Mouse (Mus musculus): ENCODE measurements around the gene Perp. TPM values are rescaled to one million over a fixed set of nuclear protein-coding genes. Genes with fewer than 3 reads are reported as not detected.

Gene Perp
- total RNA-seq, 2 experiments from 2014 or later, result 2.9 to 3.7 TPM

- no peak for DNase-seq (ENCODE audit: extremely low spot score in 1 of 2, low spot score in 1 of 2)
These were observed 16.0 kb downstream of the Perp start for GRCm38 (mm10) chr10:18860831-18861230.

DNA sequence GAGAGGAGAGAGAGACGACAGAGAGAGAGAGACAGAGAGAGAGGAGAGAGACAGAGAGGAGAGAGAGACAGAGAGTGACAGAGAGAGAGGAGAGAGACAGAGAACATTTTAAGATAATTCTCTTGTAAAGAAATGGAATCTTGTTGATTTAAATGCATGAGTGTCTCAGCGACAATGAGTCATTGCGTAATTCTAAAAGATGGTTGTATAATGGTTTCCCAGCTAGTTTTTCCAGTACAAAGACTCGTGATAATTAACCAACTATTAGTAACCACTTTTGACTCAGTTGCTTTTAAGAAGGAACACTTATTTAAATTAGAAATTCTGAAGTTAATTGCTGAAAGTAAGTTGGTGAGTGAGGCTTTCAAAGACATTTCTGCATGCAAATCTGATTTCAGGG, 16.6 kb downstream of the Perp start:
- DNase-seq (ENCODE audit: extremely low spot score in 1 of 2, low spot score in 1 of 2), result no peak

DNA sequence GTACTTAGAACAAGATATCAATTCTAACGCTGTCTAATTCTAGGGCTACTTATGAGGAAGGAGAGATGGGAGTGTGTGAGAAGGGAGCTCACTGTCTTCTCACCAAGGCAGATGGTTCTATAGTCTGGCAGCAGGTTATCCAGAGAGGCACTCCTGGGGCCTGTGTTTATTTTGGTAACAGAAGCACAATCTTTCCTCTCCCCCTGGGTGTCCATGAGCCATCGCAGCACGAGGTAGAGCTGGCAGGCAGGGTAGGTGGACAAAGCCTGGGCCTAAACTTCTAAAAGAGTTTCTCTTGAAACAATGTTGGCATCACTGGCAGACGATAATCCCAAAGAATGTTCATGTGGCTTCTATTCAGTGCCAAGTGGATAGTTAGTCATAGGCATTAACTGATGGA, 18.5 kb downstream of the Perp start:
- DNase-seq (ENCODE audit: extremely low spot score in 1 of 2, low spot score in 1 of 2), result no peak

GRCm38 (mm10) chr10:18864753-18865152, 19.9 kb downstream of the Perp start:
- DNase-seq (ENCODE audit: extremely low spot score in 1 of 2, low spot score in 1 of 2), result no peak

DNA sequence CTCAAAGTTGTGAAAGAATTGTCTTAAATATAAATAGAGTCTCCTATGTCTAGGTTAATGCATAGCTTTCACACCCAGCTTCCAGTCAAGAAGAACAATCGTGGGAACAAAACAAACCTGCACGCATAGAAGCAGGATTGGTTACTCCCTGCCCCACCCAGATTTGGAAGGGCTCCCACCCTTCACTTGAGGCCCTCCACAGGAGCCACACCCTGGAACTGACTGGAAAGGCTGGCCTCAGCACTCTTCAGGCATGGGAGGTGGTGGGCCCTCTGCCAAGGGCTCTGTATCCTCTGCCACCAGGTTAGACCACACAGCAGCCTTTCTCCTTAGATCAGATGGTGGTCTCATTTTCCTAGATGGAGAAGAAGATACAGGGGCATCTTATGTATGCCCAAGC, 26.2 kb downstream of the Perp start:
- no peak for DNase-seq (ENCODE audit: extremely low spot score in 1 of 2, low spot score in 1 of 2)

- no peak for DNase-seq (ENCODE audit: extremely low spot score in 1 of 2, low spot score in 1 of 2)
These were observed 31.4 kb downstream of the Perp start for GRCm38 (mm10) chr10:18876211-18876610.

DNA sequence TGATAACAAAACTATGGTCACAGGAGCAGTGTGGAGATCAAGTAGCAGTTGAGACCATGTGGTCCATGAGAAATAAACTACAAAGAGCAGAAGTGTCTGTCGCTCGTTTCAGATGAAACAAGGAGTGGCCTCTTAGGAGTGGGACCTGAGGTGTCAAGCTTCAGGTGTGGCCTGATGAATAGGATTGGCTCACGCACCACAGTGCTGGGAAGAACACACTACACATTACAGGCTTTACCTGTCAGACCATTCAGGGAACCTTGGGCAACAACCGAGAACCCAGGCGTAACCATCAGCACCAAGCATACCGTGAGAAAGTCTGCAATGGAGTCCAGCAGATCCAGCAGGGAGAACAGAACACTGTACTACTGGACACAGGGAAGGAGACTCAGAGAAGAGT, 33.3 kb downstream of the Perp start:
- DNase-seq (ENCODE audit: extremely low spot score in 1 of 2, low spot score in 1 of 2), result no peak

GRCm38 (mm10) chr10:18879160-18879559, 34.3 kb downstream of the Perp start:
- DNase-seq (ENCODE audit: extremely low spot score in 1 of 2, low spot score in 1 of 2), result no peak

DNA sequence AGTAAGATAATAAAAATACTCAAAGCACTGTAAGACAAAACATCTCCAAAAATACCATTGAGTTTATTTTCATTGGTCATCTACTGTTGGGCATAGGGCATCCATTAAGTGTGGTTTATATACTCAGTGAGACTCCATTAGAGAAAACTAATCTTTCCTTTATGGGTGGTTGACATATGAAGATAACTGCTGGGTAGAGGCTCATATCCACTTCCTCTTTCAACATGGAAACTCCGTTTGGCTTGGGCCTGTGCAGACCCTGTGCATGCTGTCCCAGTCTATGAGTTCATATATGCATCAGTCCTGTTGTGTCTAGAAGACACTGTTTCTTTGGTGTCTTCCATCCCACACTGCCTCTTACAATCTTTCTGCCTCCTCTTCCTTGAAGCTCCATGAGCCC, 34.9 kb downstream of the Perp start:
- DNase-seq (ENCODE audit: extremely low spot score in 1 of 2, low spot score in 1 of 2), result no peak

- DNase-seq (ENCODE audit: extremely low spot score in 1 of 2, low spot score in 1 of 2), result no peak
These were observed 37.4 kb downstream of the Perp start for GRCm38 (mm10) chr10:18882190-18882589.

- peak in 1 of 2 experiments; percentile 39 for DNase-seq (ENCODE audit: extremely low spot score in 1 of 2, low spot score in 1 of 2)
These were observed 42.3 kb downstream of the Perp start for GRCm38 (mm10) chr10:18886918-18887625.

DNA sequence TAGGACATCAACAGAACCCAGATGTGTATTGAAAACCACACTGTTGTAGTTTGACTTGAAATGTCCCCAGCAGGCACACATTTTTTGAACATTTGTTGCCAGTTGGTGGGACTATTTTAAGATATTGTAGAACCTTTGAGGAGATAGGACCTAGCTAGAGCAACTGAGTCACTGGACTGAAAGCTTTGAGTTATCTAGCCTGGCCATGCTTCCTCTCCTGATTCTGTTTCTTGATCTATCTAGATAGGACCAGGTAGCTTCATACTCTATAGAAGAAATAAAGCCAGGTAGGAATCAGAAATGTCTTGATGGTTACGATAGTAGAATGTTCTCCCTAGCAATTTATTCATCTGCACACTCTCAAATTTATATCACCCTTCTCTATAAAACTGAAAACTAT, 43.9 kb downstream of the Perp start:
- DNase-seq (ENCODE audit: extremely low spot score in 1 of 2, low spot score in 1 of 2), result no peak

GRCm38 (mm10) chr10:18889255-18889654, 44.4 kb downstream of the Perp start:
- no peak for DNase-seq (ENCODE audit: extremely low spot score in 1 of 2, low spot score in 1 of 2)

- no peak for DNase-seq (ENCODE audit: extremely low spot score in 1 of 2, low spot score in 1 of 2)
These were observed 46.3 kb downstream of the Perp start for GRCm38 (mm10) chr10:18891110-18891509.

DNA sequence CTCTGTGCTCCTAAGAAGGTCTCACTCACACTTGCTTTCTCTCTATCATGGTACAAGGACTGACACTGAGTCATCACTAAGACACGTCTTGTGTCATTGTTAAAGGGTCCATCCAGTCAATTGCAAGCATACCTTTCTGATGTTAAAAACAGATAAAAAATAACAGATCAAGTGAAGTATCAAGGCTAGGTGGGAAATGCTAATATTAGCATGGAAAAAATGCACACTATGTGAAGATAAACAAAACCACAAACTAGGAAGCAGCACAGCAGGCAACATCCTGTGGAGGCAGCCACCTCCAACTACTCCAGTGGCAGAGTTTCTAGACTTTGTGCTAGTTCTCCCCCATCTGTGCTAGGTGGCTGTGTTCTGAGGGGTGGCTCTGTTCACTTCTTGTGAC, 47.3 kb downstream of the Perp start:
- DNase-seq (ENCODE audit: extremely low spot score in 1 of 2, low spot score in 1 of 2), result no peak

DNA sequence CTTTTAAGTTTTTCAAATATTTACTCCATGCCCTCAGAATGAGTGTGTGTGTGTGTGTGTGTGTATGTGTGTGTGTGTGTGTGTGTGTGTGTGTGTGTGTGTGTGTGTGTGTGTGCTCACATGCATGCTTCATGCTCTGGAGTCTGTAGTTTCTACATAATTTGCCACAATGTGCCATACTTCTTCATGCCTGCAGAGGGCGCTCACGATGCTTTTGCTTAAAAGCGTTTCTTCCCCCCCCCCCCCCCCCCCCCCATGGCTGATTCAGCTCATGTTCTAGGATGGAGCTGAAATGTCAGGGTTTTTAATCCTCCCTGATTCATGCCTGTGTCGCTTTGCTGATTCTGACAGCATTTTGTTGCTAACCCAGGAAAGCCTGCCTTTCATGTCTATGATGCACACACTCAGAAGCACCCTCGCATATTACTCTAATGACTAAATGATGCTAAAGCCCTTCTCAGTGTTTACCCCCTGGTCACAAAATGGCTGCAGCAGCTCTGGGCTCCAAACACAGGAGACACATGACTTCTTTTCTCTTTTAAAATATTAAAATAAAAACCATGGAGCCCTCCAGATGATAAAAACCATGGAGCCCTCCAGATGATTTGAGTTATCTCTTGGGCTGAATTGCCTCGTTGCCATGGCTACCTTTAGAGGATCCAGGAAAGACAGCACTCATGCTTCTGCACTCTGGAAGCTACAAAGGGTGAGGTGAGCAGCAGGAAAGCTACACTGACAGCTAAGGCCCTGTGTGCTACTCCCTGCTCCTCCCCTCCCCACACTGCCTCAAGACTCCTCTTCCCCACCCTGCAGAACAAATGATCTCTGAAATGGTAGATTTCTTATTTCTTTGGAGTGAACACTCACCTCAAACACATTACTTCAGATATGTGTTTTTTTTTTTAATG, 49.7 kb downstream of the Perp start:
- no peak for DNase-seq (ENCODE audit: extremely low spot score in 1 of 2, low spot score in 1 of 2)

GRCm38 (mm10) chr10:18904108-18904507, 59.3 kb downstream of the Perp start:
- peak in 1 of 2 experiments; percentile 65 for DNase-seq (ENCODE audit: extremely low spot score in 1 of 2, low spot score in 1 of 2)

Other genes with a start within 250 kb of the Perp start
- 10 to 100 TPM; 80.0 to 89.5 TPM for gene Arfgef3, start 101.1 kb upstream of the Perp start, total RNA-seq (2021)
- gene Gm4922, start 58.2 kb upstream of the Perp start, total RNA-seq (2021), result not detected
- gene Tnfaip3, start 170.6 kb downstream of the Perp start, total RNA-seq (2021), result 1 to 10 TPM; 4.4 to 5.0 TPM